21 mouse cellular contexts compared by ENCODE assay signal in genomic region chr13:98578426-98579066, GRCm38 (mm10). TPM values are rescaled to one million over a fixed set of nuclear protein-coding genes. Genes with fewer than 3 reads are reported as not detected.
DNase-seq lines count a peak whose midpoint lies in the region; ATAC-seq and TF ChIP-seq lines count a peak whose summit lies in the region.
"Had no signal": no experiment of that assay in that cellular context is flagged by ENCODE, and none has a peak within 500 bp of the region (broad histone marks: within the 10 kb centered on the region; RNA-seq: fewer than 3 reads in every experiment).

No protein-coding gene starts in this region.

- H3K9me3 ChIP-seq in hindbrain, postnatal 0 days (ENCODE audit: low read length), result no peaks in the 10 kb centered on the region
- H3K9me3 ChIP-seq in hindbrain, embryonic 14.5 days (ENCODE audit: control insufficient read depth, low read length), result no peaks in the 10 kb centered on the region
- H3K9me3 ChIP-seq in intestine, embryonic 16.5 days (ENCODE audit: control insufficient read depth, low read length), result no peaks in the 10 kb centered on the region
- H3K9me3 ChIP-seq in liver, postnatal 0 days (ENCODE audit: low read length), result no peaks in the 10 kb centered on the region
- H3K9me3 ChIP-seq: embryonic facial prominence, embryonic 15.5 days; forebrain, embryonic 13.5 days; heart, embryonic 12.5 days; limb, embryonic 15.5 days had no signal

- no peak for ATAC-seq in hindbrain, postnatal 0 days
- ATAC-seq in hindbrain, embryonic 14.5 days (ENCODE audit: low FRiP score), result no peak
- ATAC-seq in intestine, embryonic 16.5 days, result peak; percentile 82
- ATAC-seq in liver, postnatal 0 days, result peak; percentile 84
- ATAC-seq: forebrain, embryonic 13.5 days; inflammation-experienced regulatory T-cells, adult 6 months had no signal

- H3K36me3 ChIP-seq in hindbrain, postnatal 0 days (ENCODE audit: insufficient read depth, low read length), result no peaks in the 10 kb centered on the region
- H3K36me3 ChIP-seq in hindbrain, embryonic 14.5 days (replicated peaks; ENCODE audit: control insufficient read depth, insufficient read depth), result no peaks in the 10 kb centered on the region
- no peaks in the 10 kb centered on the region for H3K36me3 ChIP-seq in intestine, embryonic 16.5 days (ENCODE audit: control insufficient read depth, insufficient read depth, low read length)
- H3K36me3 ChIP-seq in liver, postnatal 0 days (replicated peaks; ENCODE audit: insufficient read depth, low read length), result no peaks in the 10 kb centered on the region
- H3K36me3 ChIP-seq: embryonic facial prominence, embryonic 15.5 days; heart, embryonic 12.5 days; limb, embryonic 15.5 days had no signal

- intact Hi-C loops in left cerebral cortex, postnatal 14 days (cut with DNase I), result no loop called here

- WGBS in hindbrain, postnatal 0 days, result 56% methylated on average over 11 of the region's 11 CpGs
- WGBS in hindbrain, embryonic 14.5 days, result 62% methylated on average over 11 of the region's 11 CpGs
- 51% methylated on average over 11 of the region's 11 CpGs for WGBS in intestine, embryonic 16.5 days
- WGBS in liver, postnatal 0 days (ENCODE audit: insufficient replicate concordance), result 57% methylated on average over 11 of the region's 11 CpGs

- H3K4me2 ChIP-seq in hindbrain, postnatal 0 days (ENCODE audit: low read depth, low read length), result no peak overlapping the region
- H3K4me2 ChIP-seq in hindbrain, embryonic 14.5 days (replicated peaks), result no peak overlapping the region
- H3K4me2 ChIP-seq in intestine, embryonic 16.5 days (ENCODE audit: low read depth, low read length), result no peak overlapping the region
- H3K4me2 ChIP-seq in liver, postnatal 0 days (ENCODE audit: low read depth, low read length), result no peak overlapping the region
- H3K4me2 ChIP-seq: embryonic facial prominence, embryonic 15.5 days; forebrain, embryonic 13.5 days; heart, embryonic 12.5 days; limb, embryonic 15.5 days had no signal

- no peak for TF ChIP-seq CTCF in hindbrain, postnatal 0 days (IDR thresholded peaks at IDR 0.05; ENCODE audit: low read depth)
- no peak for TF ChIP-seq CTCF in liver, postnatal 0 days (IDR thresholded peaks at IDR 0.05; ENCODE audit: low read depth)

- H3K9ac ChIP-seq in hindbrain, postnatal 0 days (replicated peaks; ENCODE audit: low read length), result no peak overlapping the region
- no peak overlapping the region for H3K9ac ChIP-seq in hindbrain, embryonic 14.5 days
- no peak overlapping the region for H3K9ac ChIP-seq in intestine, embryonic 16.5 days (ENCODE audit: low read depth, low read length)
- H3K9ac ChIP-seq in liver, postnatal 0 days (replicated peaks), result no peak overlapping the region
- H3K9ac ChIP-seq: embryonic facial prominence, embryonic 15.5 days; forebrain, embryonic 13.5 days; heart, embryonic 12.5 days; limb, embryonic 15.5 days had no signal

- H3K4me1 ChIP-seq in hindbrain, postnatal 0 days (ENCODE audit: insufficient read depth, low read length), result peaks cover under 1% of the 10 kb centered on the region; the same call in 1 of the 2 replicates
- 0 out of 2 replicates have a peak, but pooled peaks cover 1% of the 10 kb centered on the region for H3K4me1 ChIP-seq in hindbrain, embryonic 14.5 days (replicated peaks; ENCODE audit: control insufficient read depth, insufficient read depth, low read length)
- H3K4me1 ChIP-seq in intestine, embryonic 16.5 days (ENCODE audit: control insufficient read depth, insufficient read depth, low read length), result no peaks in the 10 kb centered on the region; the same call in 1 of the 2 replicates
- H3K4me1 ChIP-seq in liver, postnatal 0 days (ENCODE audit: insufficient read depth), result no peaks in the 10 kb centered on the region

- DNase-seq in hindbrain, postnatal 0 days (ENCODE audit: low spot score), result peak; percentile 24
- DNase-seq in hindbrain, embryonic 14.5 days (ENCODE audit: low spot score), result no peak
- peak; percentile 92 for DNase-seq in Muller cell, postnatal 12 days (ENCODE audit: inconsistent ontology term)
- DNase-seq in liver, postnatal 0 days, result no peak
- DNase-seq in left cerebral cortex, postnatal 14 days (ENCODE audit: low spot score in 2 of 2), result no peak
- no peak for DNase-seq in spleen, adult 12 weeks (ENCODE audit: low spot score)
- DNase-seq in spleen, adult 18-20 months, result no peak
- DNase-seq: adrenal gland, postnatal 36 days; cerebellum, postnatal 25 days; gastrocnemius, postnatal 10 days; heart, postnatal 4 days; midbrain, embryonic 14.5 days; thymus, postnatal 36 days had no signal

- TF ChIP-seq EP300 in liver, postnatal 0 days (IDR thresholded peaks at IDR 0.05; ENCODE audit: low read depth), result no peak

- H3K27ac ChIP-seq in hindbrain, postnatal 0 days, result no peak overlapping the region
- H3K27ac ChIP-seq in hindbrain, embryonic 14.5 days, result no peak overlapping the region
- H3K27ac ChIP-seq in intestine, embryonic 16.5 days (ENCODE audit: low read length), result no peak overlapping the region
- H3K27ac ChIP-seq in liver, postnatal 0 days (ENCODE audit: low read depth), result no peak overlapping the region
- H3K27ac ChIP-seq: embryonic facial prominence, embryonic 15.5 days; forebrain, embryonic 13.5 days; limb, embryonic 15.5 days had no signal

- H3K4me3 ChIP-seq in hindbrain, postnatal 0 days (ENCODE audit: low read length), result no peak overlapping the region
- no peak overlapping the region for H3K4me3 ChIP-seq in hindbrain, embryonic 14.5 days (replicated peaks; ENCODE audit: low read length)
- H3K4me3 ChIP-seq in intestine, embryonic 16.5 days (ENCODE audit: low read length), result no peak overlapping the region
- no peak overlapping the region for H3K4me3 ChIP-seq in liver, postnatal 0 days (ENCODE audit: low read depth, low read length)
- H3K4me3 ChIP-seq: embryonic facial prominence, embryonic 15.5 days; forebrain, embryonic 13.5 days; heart, embryonic 12.5 days; limb, embryonic 15.5 days had no signal

- H3K27me3 ChIP-seq in hindbrain, postnatal 0 days (ENCODE audit: insufficient read depth, low read length), result peaks cover 15% of the 10 kb centered on the region; the same call in 1 of the 2 replicates
- H3K27me3 ChIP-seq in hindbrain, embryonic 14.5 days (ENCODE audit: control insufficient read depth, insufficient read depth, low read length), result peaks cover 50% of the 10 kb centered on the region
- 0 out of 2 replicates have a peak, but pooled peaks cover 2% of the 10 kb centered on the region for H3K27me3 ChIP-seq in intestine, embryonic 16.5 days (replicated peaks; ENCODE audit: control insufficient read depth, insufficient read depth, low read length)
- H3K27me3 ChIP-seq in liver, postnatal 0 days (ENCODE audit: insufficient read depth, low read length), result peaks cover 21% of the 10 kb centered on the region

RNA-seq across cellular contexts. Expression of gene Tmem174, which starts 58.7 kb away (rescaled TPM):
- not detected in 2 replicates for total RNA-seq in hindbrain, postnatal 0 days (2014; rRNA removed)
- 0.10 TPM in 1 of 2 replicates, not detected in the other for polyA plus RNA-seq in hindbrain, postnatal 0 days (2015; fragmentation: Nextera tagmentation; extraction: Ambion mirVana)
- polyA plus RNA-seq in hindbrain, embryonic 14.5 days (2014; fragmentation: Nextera tagmentation; extraction: Ambion mirVana), result not detected in 2 replicates
- 0.07 and 0.10 TPM in 2 replicates for polyA plus RNA-seq in intestine, embryonic 16.5 days (2015; fragmentation: Nextera tagmentation; extraction: Ambion mirVana)
- not detected in 2 replicates for polyA plus RNA-seq in liver, postnatal 0 days (2015; fragmentation: Nextera tagmentation; extraction: Ambion mirVana)
- total RNA-seq in left cerebral cortex, postnatal 14 days (2021), result not detected
- total RNA-seq: adrenal gland, postnatal 36 days; ES-E14; gastrocnemius, postnatal 10 days; heart, postnatal 4 days had no signal
- polyA plus RNA-seq: C2C12; forebrain, embryonic 13.5 days; heart, embryonic 12.5 days; inflammation-experienced regulatory T-cells, adult 6 months; limb, embryonic 15.5 days; midbrain, embryonic 14.5 days had no signal

Comparison
In these comparisons a context has a peak if more than half of its experiments do, and no peak if none do; other contexts are left out.
1. DNase-seq: peak in hindbrain, postnatal 0 days (single experiment) and Muller cell, postnatal 12 days (single experiment); none in hindbrain, embryonic 14.5 days (single experiment), liver, postnatal 0 days (single experiment), left cerebral cortex, postnatal 14 days (0 of 2), spleen, adult 12 weeks (single experiment) and spleen, adult 18-20 months (0 of 2).
2. ATAC-seq: peak in intestine, embryonic 16.5 days (single experiment) and liver, postnatal 0 days (single experiment); none in hindbrain, postnatal 0 days (single experiment) and hindbrain, embryonic 14.5 days (single experiment).